Mouse (Mus musculus) bone marrow macrophage, adult 2 months (primary cell): ENCODE measurements around the gene Ccdc175.

ENCODE experiments used
- CTCF ChIP-seq: IDR thresholded peaks from 2 replicates; pipeline ENCODE4 v1.5.1; 2012; ENCODE audit warnings: low read depth, mild to moderate bottlenecking, low read length, moderate library complexity
- POLR2A ChIP-seq: IDR thresholded peaks from 2 replicates; pipeline ENCODE4 v1.6.1; 2012; ENCODE audit warnings: mild to moderate bottlenecking, low read depth, low read length, borderline replicate concordance

DNA sequence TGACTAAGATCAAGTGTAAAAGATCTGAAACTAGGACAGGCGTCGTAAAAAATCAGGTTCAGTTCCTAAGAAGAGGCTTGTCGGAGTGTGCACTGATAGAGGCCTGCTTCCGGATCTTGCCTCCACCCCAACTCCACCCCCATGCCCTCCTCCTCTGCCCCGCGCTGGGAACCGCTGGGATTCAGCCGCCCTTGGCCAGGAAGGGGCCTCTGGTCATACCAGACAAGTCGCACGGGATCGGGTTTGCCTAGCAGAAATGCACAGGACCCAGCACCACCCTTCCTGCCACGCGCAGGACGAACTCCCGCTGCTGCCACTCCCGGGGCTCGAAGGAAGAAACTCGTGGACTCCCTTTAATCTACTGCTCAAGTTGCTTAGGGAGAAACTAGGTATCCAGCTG lies 102.5 kb downstream of the Ccdc175 start:
- TF ChIP-seq CTCF, result no peak
- TF ChIP-seq POLR2A, result no peak
